In genomic region chr7:99482637-99483036, GRCm38 (mm10) we compare ENCODE assay signal across 9 mouse cellular contexts. TPM values are rescaled to one million over a fixed set of nuclear protein-coding genes. Genes with fewer than 3 reads are reported as not detected.
A peak's percentile ranks its signal among the peaks of the same experiment; 100 is the strongest.
DNase-seq lines count a peak whose midpoint lies in the region; ATAC-seq and TF ChIP-seq lines count a peak whose summit lies in the region.
"Had no signal": no experiment of that assay in that cellular context is flagged by ENCODE, and none has a peak within 500 bp of the region (broad histone marks: within the 10 kb centered on the region; RNA-seq: fewer than 3 reads in every experiment).

No protein-coding gene starts in this region.

- no peak for ATAC-seq in embryonic facial prominence, embryonic 14.5 days (ENCODE audit: low read depth)
- ATAC-seq in intestine, postnatal 0 days, result no peak
- no peak for ATAC-seq in neural tube, embryonic 13.5 days (ENCODE audit: low read depth)

- peak overlapping the region; percentile 81 for H3K27ac ChIP-seq in embryonic facial prominence, embryonic 14.5 days (replicated peaks; ENCODE audit: low read depth, low read length)
- H3K27ac ChIP-seq in intestine, postnatal 0 days (ENCODE audit: low read depth, low read length), result no peak overlapping the region
- H3K27ac ChIP-seq in neural tube, embryonic 13.5 days (replicated peaks), result peak overlapping the region; percentile 90

- TF ChIP-seq POLR2A in lung, adult 2 months (IDR thresholded peaks at IDR 0.05; ENCODE audit: borderline replicate concordance, extremely low read depth, low read depth, low read length), result no peak

- peak overlapping the region; percentile 76 for H3K4me3 ChIP-seq in lung, adult 2 months (replicated peaks; ENCODE audit: extremely low read depth, low read depth, low read length)
- peak overlapping the region; percentile 79 for H3K4me3 ChIP-seq in embryonic facial prominence, embryonic 14.5 days (ENCODE audit: low read depth, low read length)
- peak overlapping the region; percentile 60 for H3K4me3 ChIP-seq in intestine, postnatal 0 days (ENCODE audit: low read depth, low read length)
- peak overlapping the region; percentile 90 for H3K4me3 ChIP-seq in neural tube, embryonic 13.5 days

- no peaks in the 10 kb centered on the region for H3K27me3 ChIP-seq in embryonic facial prominence, embryonic 14.5 days (replicated peaks; ENCODE audit: control insufficient read depth, insufficient read depth, low read length)
- no peaks in the 10 kb centered on the region for H3K27me3 ChIP-seq in intestine, postnatal 0 days (replicated peaks; ENCODE audit: control insufficient read depth, insufficient read depth, low read length)
- H3K27me3 ChIP-seq in neural tube, embryonic 13.5 days, result peaks cover 21% of the 10 kb centered on the region

- peaks cover 49% of the 10 kb centered on the region for H3K36me3 ChIP-seq in embryonic facial prominence, embryonic 14.5 days (ENCODE audit: control insufficient read depth, insufficient read depth, low read length)
- H3K36me3 ChIP-seq in intestine, postnatal 0 days (ENCODE audit: control insufficient read depth, insufficient read depth), result peaks cover 46% of the 10 kb centered on the region
- H3K36me3 ChIP-seq in neural tube, embryonic 13.5 days, result peaks cover 48% of the 10 kb centered on the region

- H3K9me3 ChIP-seq in embryonic facial prominence, embryonic 14.5 days (ENCODE audit: control insufficient read depth, low read length), result no peaks in the 10 kb centered on the region
- H3K9me3 ChIP-seq in intestine, postnatal 0 days (ENCODE audit: control insufficient read depth), result no peaks in the 10 kb centered on the region
- H3K9me3 ChIP-seq in neural tube, embryonic 13.5 days, result no peaks in the 10 kb centered on the region

- under 1% methylated on average over 6 of the region's 6 CpGs for WGBS in lung, adult 2 months
- WGBS in embryonic facial prominence, embryonic 14.5 days, result 3% methylated on average over 6 of the region's 6 CpGs
- 0% methylated on average over 6 of the region's 6 CpGs for WGBS in intestine, postnatal 0 days
- 3% methylated on average over 6 of the region's 6 CpGs for WGBS in neural tube, embryonic 13.5 days

- peaks cover 8% of the 10 kb centered on the region for H3K4me1 ChIP-seq in lung, adult 2 months (ENCODE audit: control insufficient read depth, insufficient read depth, low read length)
- H3K4me1 ChIP-seq in embryonic facial prominence, embryonic 14.5 days (ENCODE audit: control insufficient read depth, insufficient read depth, low read length), result peaks cover 21% of the 10 kb centered on the region
- 0 out of 2 replicates have a peak, but pooled peaks cover 9% of the 10 kb centered on the region for H3K4me1 ChIP-seq in intestine, postnatal 0 days (replicated peaks; ENCODE audit: control insufficient read depth, insufficient read depth, low read length)
- H3K4me1 ChIP-seq in neural tube, embryonic 13.5 days (replicated peaks), result peaks cover 55% of the 10 kb centered on the region

- H3K9ac ChIP-seq in embryonic facial prominence, embryonic 14.5 days (ENCODE audit: low read depth, low read length), result peak overlapping the region; percentile 88
- peak overlapping the region; percentile 65 for H3K9ac ChIP-seq in intestine, postnatal 0 days (ENCODE audit: low read depth, low read length)
- H3K9ac ChIP-seq in neural tube, embryonic 13.5 days, result peak overlapping the region; percentile 92

- no peak for TF ChIP-seq CTCF in lung, adult 2 months (IDR thresholded peaks at IDR 0.05; ENCODE audit: insufficient read depth, low read length)
- no peak for TF ChIP-seq CTCF in intestine, postnatal 0 days (IDR thresholded peaks at IDR 0.05; ENCODE audit: low read depth)

- H3K4me2 ChIP-seq in embryonic facial prominence, embryonic 14.5 days (ENCODE audit: low read depth, low read length), result peak overlapping the region; percentile 97
- peak overlapping the region; percentile 65 for H3K4me2 ChIP-seq in intestine, postnatal 0 days (replicated peaks; ENCODE audit: low read depth)
- peak overlapping the region; percentile 80 for H3K4me2 ChIP-seq in neural tube, embryonic 13.5 days

- DNase-seq in lung, adult 2 months, result no peak
- no peak for DNase-seq in lung, postnatal 36 days
- no peak for DNase-seq in embryonic facial prominence, embryonic 14.5 days (ENCODE audit: low spot score)
- DNase-seq in embryo, embryonic 9.5 days (ENCODE audit: extremely low spot score), result no peak
- DNase-seq in kidney, adult 8-10 months, result no peak
- no peak for DNase-seq in gastrocnemius, adult 8-10 months (ENCODE audit: low spot score in 2 of 2)
- DNase-seq: adrenal gland, postnatal 25 days had no signal

RNA-seq across cellular contexts. Expression of gene Rps3, which starts 0.9 kb away (rescaled TPM):
- 206 and 308 TPM in 2 replicates for polyA plus RNA-seq in lung, adult 2 months (2012; rRNA removed)
- 876 and 912 TPM in 2 replicates for polyA plus RNA-seq in embryonic facial prominence, embryonic 14.5 days (2014; fragmentation: Nextera tagmentation; extraction: Ambion mirVana)
- 531 and 541 TPM in 2 replicates for polyA plus RNA-seq in intestine, postnatal 0 days (2015; fragmentation: Nextera tagmentation; extraction: Ambion mirVana)
- 514 and 540 TPM in 2 replicates for polyA plus RNA-seq in neural tube, embryonic 13.5 days (2015; fragmentation: Nextera tagmentation; extraction: Ambion mirVana)
- total RNA-seq in gastrocnemius, adult 8-10 months (2022), result 100 to 1,000 TPM; 272 to 331 (median 278) TPM

RNA-seq across cellular contexts. Expression of gene Klhl35, which starts 16.8 kb away (rescaled TPM):
- 0.80 and 0.89 TPM in 2 replicates for polyA plus RNA-seq in lung, adult 2 months (2012; rRNA removed)
- polyA plus RNA-seq in embryonic facial prominence, embryonic 14.5 days (2014; fragmentation: Nextera tagmentation; extraction: Ambion mirVana), result 0.74 and 1.3 TPM in 2 replicates
- 0.76 and 1.1 TPM in 2 replicates for polyA plus RNA-seq in intestine, postnatal 0 days (2015; fragmentation: Nextera tagmentation; extraction: Ambion mirVana)
- polyA plus RNA-seq in neural tube, embryonic 13.5 days (2015; fragmentation: Nextera tagmentation; extraction: Ambion mirVana), result 13.4 and 16.9 TPM in 2 replicates
- not detected for total RNA-seq in gastrocnemius, adult 8-10 months (2022)

RNA-seq across cellular contexts. Expression of gene Arrb1, which starts 52.6 kb away (rescaled TPM):
- 131 and 161 TPM in 2 replicates for polyA plus RNA-seq in lung, adult 2 months (2012; rRNA removed)
- polyA plus RNA-seq in embryonic facial prominence, embryonic 14.5 days (2014; fragmentation: Nextera tagmentation; extraction: Ambion mirVana), result 2.8 and 3.8 TPM in 2 replicates
- polyA plus RNA-seq in intestine, postnatal 0 days (2015; fragmentation: Nextera tagmentation; extraction: Ambion mirVana), result 4.2 and 4.4 TPM in 2 replicates
- polyA plus RNA-seq in neural tube, embryonic 13.5 days (2015; fragmentation: Nextera tagmentation; extraction: Ambion mirVana), result 15.9 and 16.2 TPM in 2 replicates
- 10 to 100 TPM; 11.9 to 14.3 (median 12.7) TPM for total RNA-seq in gastrocnemius, adult 8-10 months (2022)
